Mouse (Mus musculus): ENCODE measurements at regions not wholly inside any gene's neighbourhood (a gene's known extent, or its start where the extent isn't known, plus 50 kb on each side); places are given as distances from the start of the nearest gene placed in this dataset.

DNA sequence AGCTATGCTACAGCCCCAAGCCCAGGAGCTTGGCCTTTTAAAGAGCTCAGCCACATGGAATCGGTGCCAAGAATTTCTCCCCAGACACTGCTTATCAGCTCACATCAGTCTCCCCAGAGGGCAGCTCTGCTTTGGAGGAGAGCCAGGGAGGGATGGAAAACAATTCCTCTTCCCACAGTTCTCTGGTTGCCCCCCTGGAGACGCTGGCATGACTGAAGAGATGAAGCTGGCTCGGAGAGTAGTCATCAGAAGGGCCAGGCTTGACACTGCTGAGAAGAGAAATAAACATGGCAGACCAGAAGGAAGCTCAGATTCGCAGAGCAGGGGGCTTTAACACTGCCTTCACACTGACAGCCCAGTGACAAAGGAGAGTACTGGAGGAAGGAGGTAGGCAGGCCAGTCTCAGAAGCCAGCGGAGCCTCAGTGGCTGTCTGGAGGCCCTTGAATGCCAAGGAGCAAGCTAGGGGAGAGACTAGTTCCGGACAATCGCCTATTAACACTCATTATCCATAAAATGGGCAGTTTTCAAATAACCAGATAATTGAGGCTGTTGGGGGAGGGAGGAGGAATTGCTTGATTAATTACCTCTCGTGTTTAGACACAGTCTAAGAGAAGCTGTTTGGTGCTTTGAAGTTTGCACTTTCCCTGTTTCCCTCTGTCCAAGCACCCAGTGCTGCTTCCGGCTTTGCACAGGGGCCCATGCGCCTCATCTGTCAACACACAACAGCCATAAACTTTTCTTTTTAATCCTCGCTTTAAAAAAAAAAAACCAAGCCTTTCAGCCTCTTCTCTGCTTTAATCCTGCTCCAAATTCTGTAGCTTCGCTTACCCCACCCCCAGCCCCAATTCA lies 148.3 kb downstream of the Ddx1 start:
- DNase-seq (ENCODE audit: low read depth, low spot score): peak; percentile 34

DNA sequence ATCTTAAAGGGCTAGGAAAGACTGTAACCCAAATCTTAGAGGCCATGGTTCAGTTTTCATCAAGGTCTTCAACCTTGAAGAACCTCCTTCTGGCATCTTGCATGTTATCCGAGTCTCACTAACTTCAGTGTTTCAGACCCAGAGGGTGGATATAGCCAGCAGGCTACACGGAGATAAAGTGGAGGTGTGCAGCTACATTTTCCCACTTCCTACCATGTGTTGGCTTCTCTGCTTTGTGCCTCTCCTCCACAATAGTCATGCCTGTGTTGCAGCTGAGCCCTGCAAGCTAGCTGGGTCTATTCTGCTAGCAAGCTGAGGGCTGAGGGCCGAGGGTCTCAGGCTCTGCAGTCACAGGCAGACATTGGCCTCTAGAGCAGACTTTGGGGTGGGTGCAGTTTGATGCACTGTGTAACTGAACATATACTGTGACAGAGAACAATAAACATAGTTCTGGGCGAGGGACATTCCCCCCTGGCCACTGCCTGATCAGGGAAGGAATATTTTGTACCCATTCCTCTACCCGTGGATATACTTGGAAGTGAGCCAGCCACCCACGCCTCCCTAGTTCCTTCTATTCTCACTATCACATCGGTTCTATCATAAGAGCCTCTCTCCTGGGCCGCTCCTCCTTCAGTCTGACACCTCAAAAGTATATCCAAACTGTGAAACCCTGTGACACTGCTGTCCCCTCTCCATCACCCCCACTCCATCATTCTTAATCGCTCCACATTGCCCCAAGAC lies 152.6 kb upstream of the Mycn start:
- DNase-seq (ENCODE audit: low read depth, low spot score): no peak

DNA sequence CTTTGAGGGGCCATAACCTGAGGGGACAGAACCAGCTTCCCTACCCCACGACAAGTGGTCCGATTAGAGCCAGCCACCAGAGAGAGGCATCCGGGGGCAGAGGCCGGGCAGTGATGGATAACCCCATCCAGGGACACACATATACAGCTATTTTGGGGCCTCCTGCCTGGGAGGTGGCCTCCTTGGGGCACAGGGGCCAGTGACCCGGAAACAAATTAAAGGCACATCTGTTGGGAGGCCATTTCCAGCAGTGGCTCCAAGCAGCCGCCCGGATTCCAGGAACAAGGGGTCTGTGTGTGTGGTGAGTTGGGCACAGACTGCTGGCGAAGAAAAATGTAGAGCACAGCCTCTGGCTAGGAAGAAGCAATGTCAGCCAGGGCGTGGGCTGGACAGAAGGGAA lies 144.2 kb upstream of the Mycn start:
- peak; percentile 72 for DNase-seq (ENCODE audit: low read depth, low spot score)

DNA sequence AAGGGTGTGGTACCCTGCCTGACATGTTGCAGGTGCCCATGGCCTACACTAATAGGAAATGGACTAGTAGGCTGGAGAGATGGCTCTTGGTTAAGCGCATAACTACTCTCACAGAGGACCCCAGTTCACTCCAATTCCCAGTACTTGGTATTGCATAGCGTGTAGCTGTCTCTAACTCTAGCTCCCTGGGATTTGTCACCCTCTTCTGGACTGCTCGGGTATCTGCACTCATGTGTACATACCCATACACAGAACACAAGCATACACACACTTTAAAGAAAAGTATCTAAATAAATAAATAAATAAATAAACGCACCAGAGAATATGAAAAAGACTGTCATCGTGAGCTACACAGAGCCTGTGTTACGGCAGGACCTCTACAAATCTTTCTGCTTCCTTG lies 143.8 kb upstream of the Mycn start:
- no peak for DNase-seq (ENCODE audit: low read depth, low spot score)

DNA sequence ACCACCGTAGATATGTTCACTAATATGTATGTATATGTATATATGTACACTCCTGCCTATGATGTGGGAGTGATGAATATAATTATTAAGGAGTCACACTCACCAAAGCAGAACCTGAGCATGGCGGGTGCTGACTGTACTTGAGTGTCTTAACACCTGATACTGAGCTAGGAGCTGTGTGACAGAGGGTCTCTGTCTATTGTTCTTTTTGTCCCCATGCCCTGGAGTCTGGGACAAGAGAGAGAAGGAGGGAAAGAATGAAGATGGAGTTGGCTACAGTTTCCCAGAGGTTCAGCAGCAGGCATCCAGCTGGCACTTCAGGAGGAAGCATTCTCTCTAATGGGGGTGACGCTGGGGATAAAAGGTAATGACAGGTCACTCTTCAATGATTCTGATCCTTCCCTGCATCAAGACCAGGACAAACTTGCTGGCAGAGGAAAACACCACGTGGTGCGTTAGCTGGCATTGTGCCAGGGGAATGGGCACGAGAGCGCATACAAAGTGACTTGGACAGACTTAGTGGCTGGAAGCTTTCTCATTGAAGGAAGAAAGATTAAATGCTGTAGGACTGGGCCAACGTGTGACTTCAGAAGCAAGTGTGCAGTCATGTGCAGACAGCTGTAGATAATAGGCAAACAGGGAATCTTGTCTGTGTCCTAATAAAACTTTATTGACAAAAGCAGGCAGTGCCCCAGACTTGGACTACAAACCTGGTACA lies 141.8 kb upstream of the Mycn start:
- no peak for DNase-seq (ENCODE audit: low read depth, low spot score)

DNA sequence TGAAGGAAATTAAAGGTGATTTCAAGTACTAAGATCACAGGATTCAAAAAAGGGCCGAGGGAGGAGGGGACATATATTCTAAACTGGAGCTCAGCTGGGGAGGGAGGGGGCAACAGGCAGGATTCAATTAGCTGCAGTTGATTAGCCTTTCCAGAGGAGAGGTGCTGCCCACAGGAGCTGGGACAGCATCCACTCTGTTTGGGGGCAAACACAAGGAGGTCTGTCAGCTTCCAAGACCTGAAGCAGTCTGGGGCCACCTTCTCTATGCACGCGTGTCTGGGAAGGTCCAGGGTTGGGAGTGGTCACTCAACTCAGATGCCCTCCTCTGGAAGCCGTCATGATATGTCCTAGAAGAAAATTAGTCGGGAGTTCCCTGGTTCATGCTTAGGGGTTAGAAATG lies 139.1 kb upstream of the Mycn start:
- no peak for DNase-seq (ENCODE audit: low read depth, low spot score)

DNA sequence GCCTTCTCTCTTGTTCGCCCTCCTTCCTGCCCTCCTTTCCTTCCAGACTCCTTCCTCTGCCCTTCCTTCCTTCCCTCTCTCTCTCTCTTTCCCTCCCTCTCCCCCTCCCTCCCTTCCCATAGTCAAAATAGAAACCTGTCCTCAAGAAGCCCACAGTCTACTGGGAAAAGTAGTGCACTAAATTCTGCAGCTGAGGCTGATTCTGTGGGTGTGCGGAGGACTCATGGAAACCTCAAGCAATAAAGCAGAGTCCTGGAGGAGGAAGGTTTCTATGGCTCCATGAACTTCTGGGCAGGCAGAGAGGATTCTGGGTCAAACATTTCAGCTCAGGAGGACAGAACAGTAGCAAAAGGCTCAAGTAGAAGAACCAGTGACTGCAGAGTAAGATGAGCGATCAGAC lies 138.1 kb upstream of the Mycn start:
- no peak for DNase-seq (ENCODE audit: low read depth, low spot score)

DNA sequence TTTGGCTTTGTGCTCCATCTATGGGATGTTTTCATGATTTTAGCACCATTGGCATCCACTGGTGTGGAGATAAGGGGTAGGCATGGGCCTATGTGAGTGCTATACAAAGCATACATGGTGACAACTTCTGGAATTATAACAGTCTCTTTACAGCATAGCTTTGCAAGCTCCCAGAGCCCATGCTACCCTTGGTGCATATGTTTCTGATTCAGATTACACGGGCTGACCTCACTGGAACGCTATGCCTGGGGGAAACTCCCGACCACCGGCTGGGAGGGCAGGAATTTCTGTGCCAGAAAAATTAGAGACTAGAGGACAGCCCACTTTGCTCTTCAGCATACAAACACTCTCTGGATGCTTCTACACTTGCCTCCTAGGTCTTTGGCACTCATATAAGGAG lies 136.0 kb upstream of the Mycn start:
- peak; percentile 71 for DNase-seq (ENCODE audit: low read depth, low spot score)

DNA sequence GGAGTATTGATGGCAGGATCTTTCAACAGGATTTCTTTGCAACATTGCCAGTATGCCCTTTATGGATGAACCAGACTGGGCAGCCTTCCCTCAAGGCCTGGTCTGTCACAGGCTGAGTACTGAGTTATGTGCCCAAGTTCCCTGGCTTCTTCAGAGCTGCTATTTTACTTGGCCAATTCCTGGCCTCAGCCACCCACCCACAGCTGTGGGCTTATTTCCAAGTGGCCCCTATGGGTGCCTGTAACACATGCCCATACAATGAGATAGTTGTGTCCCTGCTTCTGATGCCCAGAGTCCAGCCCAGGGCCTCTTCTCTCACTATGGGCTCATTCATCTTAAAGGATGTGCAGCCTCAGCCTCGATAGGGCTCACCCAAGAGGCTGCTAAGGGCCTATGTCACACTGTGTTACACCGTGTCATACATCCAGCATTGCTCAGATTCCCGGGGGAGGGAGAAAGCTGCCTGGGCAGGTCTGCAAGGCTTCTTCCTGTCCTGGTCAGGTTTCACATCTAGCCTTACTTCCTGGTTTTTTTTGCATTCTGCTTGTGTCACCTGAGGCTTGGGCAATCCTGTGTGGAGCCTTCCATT lies 135.1 kb upstream of the Mycn start:
- no peak for DNase-seq (ENCODE audit: low read depth, low spot score)

DNA sequence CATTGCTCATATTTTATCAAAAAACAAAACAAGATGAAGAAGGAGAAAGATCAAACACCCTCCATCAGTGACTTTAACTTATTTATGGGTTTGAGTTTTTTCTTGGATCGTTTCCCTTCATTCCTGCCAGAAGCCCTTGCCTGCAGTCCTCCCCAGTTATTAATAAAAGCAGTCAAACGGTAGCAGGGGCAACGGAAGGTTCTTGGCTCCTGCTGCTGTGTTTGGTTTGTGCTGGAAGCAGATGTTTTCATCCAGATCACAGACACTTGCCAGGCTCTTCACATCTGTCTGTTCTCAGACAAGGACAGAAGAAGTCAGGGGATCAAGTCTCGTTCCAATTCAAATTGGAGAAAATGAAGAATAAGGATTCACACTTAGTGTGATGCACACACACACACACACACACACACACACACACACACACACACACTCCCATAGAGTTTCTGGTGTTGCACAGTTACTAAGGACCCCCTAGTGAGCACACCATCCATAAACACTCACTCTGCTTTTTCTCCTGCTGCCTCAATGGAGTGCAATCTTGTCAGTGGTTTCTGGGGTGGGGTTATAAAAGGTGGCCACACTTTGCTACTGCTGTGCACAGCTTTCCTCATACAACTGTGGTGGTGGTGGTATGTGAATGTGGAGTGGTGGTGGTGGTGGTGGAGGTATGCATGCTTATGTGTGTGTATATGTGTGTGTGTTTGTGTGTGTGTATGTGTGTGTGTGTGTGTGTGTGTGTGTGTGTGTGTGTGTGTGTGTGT lies 131.6 kb upstream of the Mycn start:
- no peak for DNase-seq (ENCODE audit: low read depth, low spot score)

DNA sequence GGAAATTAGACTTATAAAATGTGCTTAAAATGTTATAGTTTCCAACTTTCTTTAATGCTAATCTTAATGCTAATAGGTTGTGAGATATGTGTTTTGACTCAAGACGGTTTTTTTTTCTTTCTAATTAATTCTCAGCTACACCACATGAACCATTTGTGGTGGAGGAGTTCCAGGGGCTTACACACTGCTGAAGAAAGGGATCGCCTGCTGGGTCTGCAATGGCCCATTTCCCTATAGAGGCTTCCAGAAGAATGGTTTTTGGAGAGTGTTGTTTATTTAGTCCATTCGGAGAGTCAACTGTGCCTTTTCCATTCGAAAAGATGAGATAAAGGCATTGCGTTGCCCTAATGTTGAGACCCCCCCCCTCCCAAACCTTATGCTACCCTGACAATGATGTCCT lies 125.6 kb upstream of the Mycn start:
- no peak for DNase-seq (ENCODE audit: low read depth, low spot score)

DNA sequence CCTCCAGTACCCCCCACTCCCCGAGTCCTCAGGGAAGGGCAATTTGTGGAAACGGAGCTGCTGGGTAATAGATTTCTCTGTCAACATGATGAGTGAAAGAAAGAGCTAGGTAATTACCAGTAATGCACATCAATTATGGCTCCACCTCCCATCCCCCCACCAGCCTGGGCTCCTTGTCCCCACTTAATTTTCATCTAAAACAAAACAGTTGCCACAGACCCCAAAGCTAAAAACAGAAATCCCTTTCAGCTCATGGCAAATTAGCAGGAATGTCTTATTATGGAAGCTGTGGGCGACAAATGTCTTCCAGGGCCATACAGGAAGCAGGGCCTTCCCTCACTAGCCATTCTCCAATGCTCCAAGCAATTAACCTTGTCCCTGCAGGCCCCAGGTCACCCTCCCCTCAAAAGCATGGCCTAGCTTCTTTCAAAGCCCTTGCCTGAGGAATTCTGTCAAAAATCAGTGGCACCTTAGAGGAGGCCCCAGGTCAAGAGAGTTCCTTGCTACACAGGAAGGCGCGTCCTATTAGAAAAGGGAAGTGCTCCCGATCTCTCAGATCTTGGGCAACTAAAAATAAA lies 125.0 kb upstream of the Mycn start:
- no peak for DNase-seq (ENCODE audit: low read depth, low spot score)

DNA sequence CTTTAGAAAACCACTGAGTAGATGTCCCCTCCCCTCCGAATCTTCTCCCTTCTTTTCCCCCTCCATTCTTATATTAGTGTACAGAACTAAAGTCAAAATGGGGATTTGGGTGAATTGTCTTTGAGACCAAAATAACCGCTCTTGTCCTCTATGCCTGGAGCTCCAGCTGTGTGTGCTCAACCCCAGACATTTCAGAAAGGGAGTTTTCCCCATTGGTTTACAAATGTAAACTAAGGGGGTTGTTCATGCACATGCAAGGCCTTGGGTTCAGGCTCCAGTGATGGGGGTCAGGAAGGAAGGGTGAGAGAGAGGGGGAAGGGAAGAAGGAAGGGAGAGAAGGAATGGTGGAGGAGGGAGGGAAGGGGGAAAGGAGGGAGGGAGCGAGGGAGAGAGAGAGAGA lies 117.8 kb upstream of the Mycn start:
- no peak for DNase-seq (ENCODE audit: low read depth, low spot score)

DNA sequence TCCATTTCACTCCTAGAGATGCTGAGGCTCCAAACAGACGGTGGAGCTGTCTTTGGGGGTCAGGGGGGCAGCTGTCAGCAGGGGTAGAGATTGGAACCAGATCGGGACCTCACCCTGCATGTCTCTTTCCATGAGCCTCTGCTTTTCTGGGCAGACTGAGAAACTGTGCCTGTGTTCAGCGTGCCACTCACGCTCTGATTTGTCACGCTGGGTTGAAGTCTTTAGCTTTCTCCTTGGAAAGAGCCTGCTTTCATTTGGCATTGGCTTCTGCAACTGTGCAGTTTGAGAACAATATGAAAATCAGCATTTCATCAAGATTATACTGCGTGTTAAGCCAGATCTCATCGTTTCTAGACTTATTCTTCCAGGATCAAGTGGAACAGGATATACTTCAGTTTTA lies 114.5 kb upstream of the Mycn start:
- no peak for DNase-seq (ENCODE audit: low read depth, low spot score)

DNA sequence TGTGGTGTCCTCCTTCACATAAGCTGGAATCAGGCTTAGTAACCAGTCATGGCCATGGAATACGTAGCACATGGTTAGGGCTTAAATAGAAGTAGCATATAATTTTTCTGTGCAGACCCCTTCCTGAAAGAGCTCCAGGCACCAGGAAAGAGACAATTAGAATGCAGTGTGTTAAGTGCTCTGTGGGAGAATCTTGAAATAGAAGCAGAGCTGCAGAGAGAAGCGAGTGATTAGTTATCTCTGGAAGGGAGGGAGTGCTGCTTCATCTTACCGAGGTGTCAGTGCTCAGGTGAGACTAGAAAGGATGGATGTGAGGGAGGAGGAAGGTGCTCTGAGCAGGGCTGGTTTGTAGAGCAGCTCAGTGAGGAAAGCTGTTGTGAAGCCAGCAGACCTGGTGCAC lies 112.9 kb upstream of the Mycn start:
- DNase-seq (ENCODE audit: low read depth, low spot score): no peak

DNA sequence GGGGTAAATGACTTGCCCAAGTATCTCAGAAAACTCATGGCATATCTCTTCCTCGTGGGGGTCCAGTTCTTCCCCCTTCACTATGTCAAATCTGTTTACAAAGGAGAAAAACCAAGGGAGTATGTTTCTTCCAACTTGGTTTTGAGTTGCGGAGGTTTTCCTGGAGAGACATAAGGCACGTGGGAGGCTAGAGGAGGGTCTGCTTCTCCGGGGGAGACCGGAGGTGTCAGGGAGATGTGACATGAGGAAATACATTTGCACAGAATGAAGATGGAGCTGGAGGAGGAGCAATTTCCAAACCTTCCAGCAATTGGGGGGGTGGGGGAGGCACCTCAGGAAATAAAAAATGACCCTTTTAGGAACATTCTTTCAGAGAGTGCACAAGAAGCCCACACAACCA lies 112.0 kb upstream of the Mycn start:
- DNase-seq (ENCODE audit: low read depth, low spot score): no peak

DNA sequence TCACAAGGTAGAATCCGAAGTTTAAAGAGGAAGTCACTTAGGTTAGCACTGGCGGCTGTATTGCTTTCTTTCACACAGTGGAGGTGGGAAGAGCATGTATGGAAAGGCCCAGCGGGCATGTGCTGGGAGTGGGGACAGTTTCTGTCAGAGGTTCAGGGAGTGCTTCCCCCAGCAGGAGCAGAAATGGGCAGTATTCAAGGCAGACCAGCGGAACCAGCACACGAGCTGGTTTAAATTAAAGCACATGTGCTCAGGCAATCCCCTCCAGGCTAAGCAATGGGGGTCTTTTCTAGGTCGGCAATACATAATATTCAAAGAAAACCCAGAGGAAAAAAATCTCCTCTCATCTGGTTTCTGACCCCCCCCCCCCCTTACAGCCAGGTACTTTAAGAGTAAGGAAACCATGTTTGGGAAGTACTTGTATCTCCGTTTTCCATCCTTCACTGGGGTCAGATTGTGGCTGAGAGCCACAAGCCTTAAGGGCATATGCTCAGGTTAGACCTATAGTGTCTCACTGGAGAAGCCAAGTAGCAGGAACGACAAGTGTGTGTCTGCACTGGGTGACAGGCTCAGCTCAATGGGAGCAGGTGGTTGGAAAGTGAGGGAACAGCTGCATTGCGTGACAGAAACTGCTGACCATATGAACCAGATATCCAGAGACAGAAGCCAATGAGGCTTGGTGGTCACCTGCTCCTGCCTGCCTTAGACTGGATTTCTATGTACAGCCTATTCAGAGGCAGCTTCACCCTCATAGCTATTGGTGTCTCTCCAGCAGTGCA lies 111.3 kb upstream of the Mycn start:
- DNase-seq (ENCODE audit: low read depth, low spot score): no peak

DNA sequence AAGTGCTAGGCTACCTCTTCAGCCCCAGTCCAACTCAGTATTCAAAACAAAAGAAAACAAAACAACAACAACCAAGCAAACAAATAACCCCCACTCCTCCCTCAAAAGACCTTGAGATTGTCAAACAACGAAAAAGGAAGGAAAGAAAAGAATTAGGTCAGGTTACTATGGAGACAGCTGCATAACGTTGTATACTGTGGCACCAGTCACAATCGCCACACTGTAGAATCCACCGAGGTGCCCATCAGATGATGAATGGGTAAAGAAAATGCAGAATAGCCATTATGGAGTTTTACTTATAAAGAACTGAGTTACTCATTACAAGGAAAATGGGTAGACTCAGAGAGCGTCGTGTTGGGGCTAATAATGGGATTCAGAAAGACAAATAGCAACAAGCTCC lies 110.5 kb upstream of the Mycn start:
- no peak for DNase-seq (ENCODE audit: low read depth, low spot score)

DNA sequence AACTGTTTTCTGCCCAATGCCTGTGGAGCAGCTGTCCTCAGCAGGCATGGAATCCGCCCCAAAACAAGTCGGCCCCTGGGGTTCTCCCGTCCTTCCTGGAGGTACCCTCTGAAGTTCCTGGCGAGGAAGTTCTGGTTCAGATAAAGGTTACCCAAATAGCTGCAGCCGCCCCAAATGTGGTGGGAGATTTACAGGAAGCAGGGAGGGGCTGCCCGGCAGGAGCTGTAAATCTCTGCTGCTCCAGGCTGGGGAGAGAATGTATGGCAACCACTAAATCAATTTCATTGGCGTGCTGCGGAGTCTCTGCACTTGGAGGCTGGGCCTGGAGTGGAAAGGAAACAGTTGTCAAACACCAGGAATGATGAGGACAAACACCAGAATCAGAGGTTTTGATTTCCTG lies 107.9 kb upstream of the Mycn start:
- peak; percentile 88 for DNase-seq (ENCODE audit: low read depth, low spot score)

DNA sequence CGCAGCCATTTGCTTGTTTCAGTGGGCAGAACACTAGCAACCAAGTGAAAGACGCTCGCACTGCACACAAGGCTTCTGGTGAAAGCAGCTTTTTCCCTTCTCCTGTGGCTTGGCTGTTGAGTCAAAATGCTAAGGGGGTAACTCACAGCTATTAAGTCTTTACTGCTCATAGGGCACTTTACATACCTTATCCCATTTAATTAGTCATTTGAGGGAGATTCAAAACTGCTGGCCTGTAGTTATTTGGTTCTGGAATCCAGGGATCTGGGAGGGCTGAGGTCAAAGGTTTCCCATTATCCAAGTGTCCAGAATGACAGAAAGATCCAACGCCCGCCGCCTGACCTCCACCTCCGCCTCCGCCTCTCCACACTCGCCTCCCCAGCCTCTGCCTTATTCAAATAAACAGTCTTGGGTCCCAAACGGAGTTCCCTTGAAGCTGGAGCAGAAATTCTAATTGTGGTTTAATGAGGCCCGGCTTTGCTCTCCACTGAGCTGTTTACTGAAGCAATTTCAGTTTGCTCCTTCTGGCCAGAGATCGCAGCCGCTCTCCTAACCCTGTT lies 106.5 kb upstream of the Mycn start:
- DNase-seq (ENCODE audit: low read depth, low spot score): peak; percentile 70
